Comparison of ENCODE assay signal across 8 mouse cellular contexts in genomic region chr4:132292988-132293387, GRCm38 (mm10). TPM values are rescaled to one million over a fixed set of nuclear protein-coding genes. Genes with fewer than 3 reads are reported as not detected.
DNase-seq lines count a peak whose midpoint lies in the region; ATAC-seq and TF ChIP-seq lines count a peak whose summit lies in the region.

No protein-coding gene starts in this region.

- no peak overlapping the region for H3K4me2 ChIP-seq in liver, embryonic 14.5 days (ENCODE audit: low read depth)
- H3K4me2 ChIP-seq in liver, embryonic 12.5 days: no peak overlapping the region

- no peak for ATAC-seq in liver, embryonic 14.5 days (ENCODE audit: insufficient read depth)
- no peak for ATAC-seq in liver, embryonic 12.5 days
- no peak for ATAC-seq in granulocyte monocyte progenitor cell, adult 5-6 weeks (replicated peaks; ENCODE audit: poor library complexity, severe bottlenecking)

- peak; percentile 58 for TF ChIP-seq CTCF in liver, embryonic 14.5 days (IDR thresholded peaks at IDR 0.05; ENCODE audit: low read depth)

- H3K9ac ChIP-seq in liver, embryonic 14.5 days (replicated peaks): no peak overlapping the region
- no peak overlapping the region for H3K9ac ChIP-seq in liver, embryonic 12.5 days

- H3K27me3 ChIP-seq in liver, embryonic 14.5 days (ENCODE audit: control insufficient read depth, insufficient read depth, low read length): no peaks in the 10 kb centered on the region
- no peaks in the 10 kb centered on the region for H3K27me3 ChIP-seq in liver, embryonic 12.5 days (replicated peaks)

- H3K4me3 ChIP-seq in liver, embryonic 14.5 days (ENCODE audit: insufficient read depth in 1 of 2, low read depth in 2 of 2, low read length in 2 of 2): no peak overlapping the region
- H3K4me3 ChIP-seq in liver, embryonic 12.5 days: no peak overlapping the region

- no peak for TF ChIP-seq EP300 in liver, embryonic 14.5 days (IDR thresholded peaks at IDR 0.05; ENCODE audit: low read depth)

- H3K27ac ChIP-seq in liver, embryonic 14.5 days: no peak overlapping the region
- no peak overlapping the region for H3K27ac ChIP-seq in liver, embryonic 12.5 days

- no peaks in the 10 kb centered on the region for H3K4me1 ChIP-seq in liver, embryonic 14.5 days (replicated peaks; ENCODE audit: control insufficient read depth in 2 of 2, insufficient read depth in 2 of 2, low read length in 1 of 2)
- H3K4me1 ChIP-seq in liver, embryonic 12.5 days: no peaks in the 10 kb centered on the region

- DNase-seq in gastrocnemius, postnatal 10 days: peak; percentile 58
- DNase-seq in gastrocnemius, adult 18-20 months (ENCODE audit: low spot score): no peak
- DNase-seq in liver, embryonic 14.5 days (ENCODE audit: low read depth in 3 of 3, low spot score in 3 of 3): no peak
- peak; percentile 60 for DNase-seq in NIH3T3 (ENCODE audit: low read depth)
- DNase-seq in kidney, postnatal 36 days: peak; percentile 68 to 83
- no peak for DNase-seq in thymus, postnatal 36 days

- peaks cover 3% of the 10 kb centered on the region; the same call in 1 of the 2 replicates for H3K9me3 ChIP-seq in liver, embryonic 14.5 days (ENCODE audit: control insufficient read depth, low read length)
- H3K9me3 ChIP-seq in liver, embryonic 12.5 days (replicated peaks): peaks cover 7% of the 10 kb centered on the region

- H3K36me3 ChIP-seq in liver, embryonic 14.5 days (replicated peaks; ENCODE audit: control insufficient read depth, insufficient read depth, low read depth): peaks cover 30% of the 10 kb centered on the region
- H3K36me3 ChIP-seq in liver, embryonic 12.5 days: peaks cover 58% of the 10 kb centered on the region

- 63% methylated on average over 4 of the region's 4 CpGs for WGBS in liver, embryonic 14.5 days (ENCODE audit: insufficient replicate concordance)
- WGBS in liver, embryonic 12.5 days (ENCODE audit: insufficient replicate concordance): 59% methylated on average over 4 of the region's 4 CpGs

RNA-seq across cellular contexts. Expression of gene Rab42, which starts 10.2 kb away (rescaled TPM):
- total RNA-seq in gastrocnemius, postnatal 10 days (2021): under 1 TPM; 0.72 to 0.87 TPM
- total RNA-seq in gastrocnemius, adult 18-20 months (2021): under 1 TPM in 1 of 2 experiments, not detected in 1; 0.31 TPM
- 0.33 and 0.47 TPM in 2 replicates for polyA plus RNA-seq in liver, embryonic 14.5 days (2012; rRNA removed)
- polyA plus RNA-seq in liver, embryonic 14.5 days (2014; fragmentation: Nextera tagmentation; extraction: Ambion mirVana): 0.25 and 0.27 TPM in 2 replicates
- 0.61 and 1.0 TPM in 2 replicates for polyA plus RNA-seq in liver, embryonic 12.5 days (2016; fragmentation: Nextera tagmentation; extraction: Ambion mirVana)
- total RNA-seq in granulocyte monocyte progenitor cell, adult 5-6 weeks (2014; fragmentation: Nextera tagmentation): 3.2 TPM in 1 of 2 replicates, not detected in the other
- total RNA-seq in granulocyte monocyte progenitor cell, adult 5-6 weeks (2017): not detected in 2 replicates

RNA-seq across cellular contexts. Expression of gene Taf12, which starts 18.8 kb away (rescaled TPM):
- total RNA-seq in gastrocnemius, postnatal 10 days (2021): 10 to 100 TPM; 22.9 to 25.7 TPM
- total RNA-seq in gastrocnemius, adult 18-20 months (2021): 10 to 100 TPM; 34.4 to 37.3 TPM
- 10.4 and 24.5 TPM in 2 replicates for polyA plus RNA-seq in liver, embryonic 14.5 days (2012; rRNA removed)
- polyA plus RNA-seq in liver, embryonic 14.5 days (2014; fragmentation: Nextera tagmentation; extraction: Ambion mirVana): 48.7 and 49.5 TPM in 2 replicates
- 61.7 and 61.8 TPM in 2 replicates for polyA plus RNA-seq in liver, embryonic 12.5 days (2016; fragmentation: Nextera tagmentation; extraction: Ambion mirVana)
- 23.1 and 25.5 TPM in 2 replicates for total RNA-seq in granulocyte monocyte progenitor cell, adult 5-6 weeks (2014; fragmentation: Nextera tagmentation)
- 47.0 and 48.7 TPM in 2 replicates for total RNA-seq in granulocyte monocyte progenitor cell, adult 5-6 weeks (2017)

RNA-seq across cellular contexts. Expression of gene Gmeb1, which starts 31.6 kb away (rescaled TPM):
- total RNA-seq in gastrocnemius, postnatal 10 days (2021): 10 to 100 TPM; 11.2 to 12.3 TPM
- total RNA-seq in gastrocnemius, adult 18-20 months (2021): 1 to 10 TPM; 6.7 to 8.0 TPM
- polyA plus RNA-seq in liver, embryonic 14.5 days (2012; rRNA removed): 6.3 and 8.1 TPM in 2 replicates
- 9.9 and 12.2 TPM in 2 replicates for polyA plus RNA-seq in liver, embryonic 14.5 days (2014; fragmentation: Nextera tagmentation; extraction: Ambion mirVana)
- polyA plus RNA-seq in liver, embryonic 12.5 days (2016; fragmentation: Nextera tagmentation; extraction: Ambion mirVana): 19.1 and 19.5 TPM in 2 replicates
- total RNA-seq in granulocyte monocyte progenitor cell, adult 5-6 weeks (2014; fragmentation: Nextera tagmentation): 16.8 and 20.9 TPM in 2 replicates
- total RNA-seq in granulocyte monocyte progenitor cell, adult 5-6 weeks (2017): 15.3 and 18.0 TPM in 2 replicates

RNA-seq across cellular contexts. Expression of gene Trnau1ap, which starts 36.4 kb away (rescaled TPM):
- total RNA-seq in gastrocnemius, postnatal 10 days (2021): 10 to 100 TPM; 16.1 to 21.2 TPM
- 10 to 100 TPM in 1 of 2 experiments, 1 to 10 TPM in 1; 9.9 to 11.4 TPM for total RNA-seq in gastrocnemius, adult 18-20 months (2021)
- 7.0 and 8.8 TPM in 2 replicates for polyA plus RNA-seq in liver, embryonic 14.5 days (2012; rRNA removed)
- polyA plus RNA-seq in liver, embryonic 14.5 days (2014; fragmentation: Nextera tagmentation; extraction: Ambion mirVana): 36.6 and 36.7 TPM in 2 replicates
- 48.2 and 50.8 TPM in 2 replicates for polyA plus RNA-seq in liver, embryonic 12.5 days (2016; fragmentation: Nextera tagmentation; extraction: Ambion mirVana)
- total RNA-seq in granulocyte monocyte progenitor cell, adult 5-6 weeks (2014; fragmentation: Nextera tagmentation): 29.7 and 36.3 TPM in 2 replicates
- total RNA-seq in granulocyte monocyte progenitor cell, adult 5-6 weeks (2017): 37.8 and 54.9 TPM in 2 replicates

Comparison
In these comparisons a context has a peak if more than half of its experiments do, and no peak if none do; other contexts are left out.
1. DNase-seq: peak in gastrocnemius, postnatal 10 days (single experiment), NIH3T3 (single experiment) and kidney, postnatal 36 days (2 of 2); none in gastrocnemius, adult 18-20 months (single experiment), liver, embryonic 14.5 days (0 of 3) and thymus, postnatal 36 days (0 of 2).